Mouse (Mus musculus) midbrain, embryonic 16.5 days (tissue): ENCODE data around the gene Cd44. TPM values are rescaled to one million over a fixed set of nuclear protein-coding genes. Genes with fewer than 3 reads are reported as not detected.

Source experiments
- ATAC-seq: fragments of 200-750 bp; cut with Nextera tagmentation; 2 replicates; pipeline ENCODE4 v1.8.0; 2017; ENCODE audit warnings: moderate TSS enrichment
- H3K27ac ChIP-seq: fragments of 300-500 bp; sonication (generic); 2 replicates; pipeline ENCODE4 v1.5.1; 2014; ENCODE audit warnings: mild to moderate bottlenecking, low read length, mixed read lengths
- H3K27me3 ChIP-seq: fragments of 300-500 bp; sonication (generic); 2 replicates; pipeline ENCODE4 v1.6.1; 2014; ENCODE audit warnings: low read depth, low read length, mixed read lengths; ENCODE audit not compliant: control insufficient read depth, insufficient read depth
- H3K36me3 ChIP-seq: fragments of 300-500 bp; sonication (generic); 2 replicates; pipeline ENCODE4 v1.6.1; 2014; ENCODE audit warnings: mild to moderate bottlenecking, low read length, moderate library complexity, mixed read lengths; ENCODE audit not compliant: control insufficient read depth, insufficient read depth
- H3K4me1 ChIP-seq: fragments of 300-500 bp; sonication (generic); 2 replicates; pipeline ENCODE4 v1.6.1; 2014; ENCODE audit warnings: mild to moderate bottlenecking, low read length, mixed read lengths; ENCODE audit not compliant: control insufficient read depth, insufficient read depth
- H3K4me2 ChIP-seq: fragments of 300-500 bp; sonication (generic); 2 replicates; pipeline ENCODE4 v1.6.1; 2014; ENCODE audit warnings: mild to moderate bottlenecking, low read length, mixed read lengths
- H3K4me3 ChIP-seq: fragments of 300-500 bp; sonication (generic); 2 replicates; pipeline ENCODE4 v1.5.1; 2014; ENCODE audit warnings: low read depth, mild to moderate bottlenecking, low read length, moderate library complexity, mixed read lengths
- H3K9ac ChIP-seq: fragments of 300-500 bp; sonication (generic); 2 replicates; pipeline ENCODE4 v1.6.1; 2014; ENCODE audit warnings: low read depth, low read length, mixed read lengths
- H3K9me3 ChIP-seq: fragments of 300-500 bp; sonication (generic); replicated peaks from 2 replicates; pipeline ENCODE4 v1.6.1; 2014; ENCODE audit warnings: mild to moderate bottlenecking, low read length, mixed read lengths; ENCODE audit not compliant: control insufficient read depth, poor library complexity, severe bottlenecking
- WGBS: fragments of 180-500 bp; shearing (Covaris S2); extraction: QIAGEN DNeasy Blood & Tissue Kit; methylation state at CpG from one replicate; pipeline ENCODE4 v1.1.7; 2014; 5-methylcytosine and 5-hydroxymethylcytosine counted together
- polyA plus RNA-seq: library from polyadenylated mRNA; unstranded; fragments of >200 nt; fragmentation: Nextera tagmentation; extraction: Ambion mirVana; gene quantifications from 2 replicates; pipeline ENCODE4 v1.2.1, GENCODE M21; 2015

Cd44 gene
- polyA plus RNA-seq, 1 experiment from 2014 or later, result 2.5 TPM

DNA sequence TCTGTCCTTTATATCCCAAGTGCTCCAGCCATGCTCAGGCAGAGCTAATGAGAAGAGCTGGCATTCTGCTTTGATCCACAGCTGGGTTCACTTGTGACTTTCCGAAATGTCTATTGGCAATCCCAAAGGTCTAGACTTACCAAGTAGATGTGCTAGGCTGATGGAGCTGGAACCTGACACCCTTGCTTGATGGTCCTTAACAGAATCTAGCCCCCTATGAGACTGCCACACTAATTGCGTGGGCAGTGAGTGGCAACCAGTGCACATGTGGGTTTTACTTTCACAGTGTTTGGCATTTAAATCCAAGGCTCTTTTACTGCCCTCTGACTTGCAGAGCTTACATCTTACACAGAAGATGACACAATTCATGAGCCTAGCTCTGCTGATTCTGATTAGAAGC is 29.0 kb downstream of the Cd44 start:
- H3K4me3 ChIP-seq, result no peak overlapping the region
- no peak overlapping the region for H3K9ac ChIP-seq
- H3K27me3 ChIP-seq, result no peaks in the 10 kb centered on the region
- ATAC-seq, result no peak
- no peaks in the 10 kb centered on the region for H3K36me3 ChIP-seq
- H3K9me3 ChIP-seq, result no peaks in the 10 kb centered on the region
- H3K4me1 ChIP-seq, result peaks cover 4% of the 10 kb centered on the region; the same call in 1 of the 2 replicates
- no peak overlapping the region for H3K4me2 ChIP-seq
- H3K27ac ChIP-seq, result no peak overlapping the region
- WGBS, result 87% methylated on average over 2 of the region's 2 CpGs

DNA sequence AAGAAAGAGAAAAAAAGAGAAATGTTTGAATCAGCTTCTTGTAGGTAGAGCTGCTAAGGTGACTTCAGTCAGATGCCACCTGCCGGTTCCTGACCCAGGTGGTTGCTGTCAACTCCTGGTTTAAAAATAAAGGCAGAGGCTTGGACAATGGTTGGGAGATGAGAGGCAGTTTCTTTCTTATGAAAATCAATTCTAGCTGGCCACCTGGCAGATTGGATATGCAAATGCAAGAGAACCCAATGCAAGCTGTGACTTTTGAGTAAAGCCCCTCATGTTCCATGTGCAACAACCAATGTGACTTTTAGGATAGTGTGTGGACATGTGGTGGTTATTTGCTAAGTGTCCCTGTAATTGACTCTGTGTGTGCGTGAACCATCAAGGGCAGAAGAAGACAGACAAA is 33.0 kb downstream of the Cd44 start:
- Histone ChIP-seq H3K4me1 (no peaks in the 10 kb centered on the region), H3K4me3 (no peak overlapping the region), H3K9me3 (no peaks in the 10 kb centered on the region), H3K36me3 (no peaks in the 10 kb centered on the region), H3K4me2 (no peak overlapping the region), H3K9ac (no peak overlapping the region), H3K27me3 (no peaks in the 10 kb centered on the region), H3K27ac (no peak overlapping the region)
- WGBS, result 78% methylated on average over 2 of the region's 2 CpGs
- ATAC-seq, result no peak

DNA sequence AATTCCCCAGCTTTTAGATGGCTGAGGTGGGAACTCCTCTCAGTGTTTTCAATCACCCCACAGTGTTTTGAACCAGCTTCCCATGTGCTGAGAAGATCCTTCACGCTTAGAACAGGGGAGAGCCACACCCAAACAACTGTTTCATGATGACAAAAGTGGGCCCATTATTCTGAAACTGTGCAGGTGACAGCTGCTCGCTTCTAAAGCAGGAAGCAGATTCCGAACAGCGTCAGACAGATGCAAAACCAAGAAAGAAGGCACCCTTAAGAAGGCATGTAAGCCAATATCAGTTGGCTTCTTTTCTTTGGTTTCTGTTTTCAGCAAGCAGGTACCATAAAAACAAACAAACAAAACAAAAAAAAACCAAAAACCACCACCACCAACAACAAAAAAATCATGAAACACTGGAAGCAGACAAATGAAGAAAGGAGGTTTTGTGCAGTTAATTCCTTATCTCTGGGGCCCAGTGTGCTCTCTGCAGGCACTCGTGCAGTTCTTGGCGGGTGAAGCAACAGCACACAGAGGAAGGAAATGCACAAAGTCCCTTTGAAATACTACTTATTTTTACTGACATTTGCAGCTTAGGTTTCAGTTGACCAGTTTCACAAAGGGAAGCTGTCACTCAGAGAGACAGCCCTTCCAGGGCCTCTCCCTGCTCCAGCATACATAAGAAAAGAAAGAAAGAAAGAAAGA is 33.9 kb downstream of the Cd44 start:
- Histone ChIP-seq H3K4me2 (no peak overlapping the region), H3K4me3 (no peak overlapping the region), H3K9ac (no peak overlapping the region), H3K27me3 (no peaks in the 10 kb centered on the region), H3K9me3 (no peaks in the 10 kb centered on the region), H3K4me1 (no peaks in the 10 kb centered on the region), H3K27ac (no peak overlapping the region), H3K36me3 (no peaks in the 10 kb centered on the region)
- WGBS, result 49% methylated on average over 6 of the region's 6 CpGs
- ATAC-seq, result no peak

DNA sequence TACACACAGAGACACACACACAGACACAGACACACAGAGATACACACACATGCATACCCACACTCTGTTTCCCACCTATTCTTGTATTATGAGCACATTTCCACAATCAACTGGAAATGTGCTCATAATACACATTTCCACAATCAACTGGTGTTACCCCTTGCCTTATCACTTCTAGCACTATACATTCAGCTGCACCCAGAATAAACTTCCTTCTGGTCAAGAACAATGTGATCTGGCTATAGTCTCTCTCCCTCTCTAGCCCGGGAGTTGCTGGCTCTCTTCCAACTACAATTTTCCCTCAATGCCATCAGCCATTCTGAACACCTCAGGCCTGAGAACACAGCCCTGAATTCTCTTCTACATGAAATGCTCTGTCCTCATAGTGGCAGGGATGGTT is 34.9 kb downstream of the Cd44 start:
- Histone ChIP-seq H3K9me3 (no peaks in the 10 kb centered on the region), H3K36me3 (no peaks in the 10 kb centered on the region), H3K9ac (no peak overlapping the region), H3K27ac (no peak overlapping the region), H3K27me3 (no peaks in the 10 kb centered on the region), H3K4me1 (no peaks in the 10 kb centered on the region), H3K4me3 (no peak overlapping the region), H3K4me2 (no peak overlapping the region)
- WGBS, result 48% methylated on average over 1 of the region's 1 CpGs
- ATAC-seq, result no peak

DNA sequence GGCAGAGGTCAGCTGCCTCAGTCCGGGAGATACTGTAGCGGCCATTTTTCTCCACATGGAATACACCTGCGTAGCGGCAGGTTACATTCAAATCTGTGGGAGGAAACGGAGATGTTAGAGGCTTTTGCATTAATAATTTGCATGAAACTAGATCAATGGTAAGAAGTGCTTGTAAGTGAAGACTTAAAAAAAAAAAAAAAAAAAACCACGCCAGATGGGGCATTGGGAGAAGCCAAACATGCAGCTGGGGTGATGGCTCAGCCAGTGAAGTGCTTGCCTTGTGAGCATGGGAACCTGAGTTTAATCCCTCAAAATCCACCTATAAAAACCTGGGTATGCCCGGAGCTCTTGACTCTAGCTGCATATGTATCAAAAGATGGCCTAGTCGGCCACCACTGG is 36.1 kb downstream of the Cd44 start:
- no peak for ATAC-seq

DNA sequence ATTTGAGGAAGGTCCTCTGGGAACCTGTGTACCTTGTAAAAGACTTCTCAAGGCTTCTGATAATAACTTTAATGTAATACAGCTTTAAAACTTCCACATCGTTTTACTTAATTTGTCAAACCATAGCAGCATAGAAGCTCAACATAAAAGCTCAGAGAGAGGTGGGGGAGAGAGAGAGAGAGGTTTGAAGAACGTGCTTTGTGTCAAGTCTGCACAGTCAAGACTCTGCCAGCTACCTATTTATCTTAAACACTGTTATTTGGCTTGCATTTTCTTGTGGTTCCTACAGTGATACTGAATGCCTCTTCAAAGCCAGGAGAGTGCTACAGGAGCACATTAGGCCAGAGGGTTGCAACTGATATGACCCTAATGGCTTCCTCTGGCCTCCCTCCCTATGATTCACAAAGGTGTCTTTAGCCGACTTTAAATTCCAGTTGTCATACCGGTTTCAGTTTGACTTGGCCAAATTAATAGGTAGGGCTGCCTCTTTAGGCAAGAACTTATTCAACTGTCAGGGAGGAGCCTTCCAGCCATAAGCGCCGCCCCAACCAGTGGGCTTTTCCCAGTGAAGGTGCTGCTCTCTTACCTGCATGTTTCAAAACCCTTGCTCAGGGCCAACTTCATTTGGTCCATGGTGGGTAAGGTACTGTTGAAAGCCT is 36.6 kb downstream of the Cd44 start:
- WGBS, result 80% methylated on average over 6 of the region's 6 CpGs
- H3K4me3 ChIP-seq, result no peak overlapping the region
- H3K9me3 ChIP-seq, result no peaks in the 10 kb centered on the region
- no peak overlapping the region for H3K27ac ChIP-seq
- no peaks in the 10 kb centered on the region for H3K27me3 ChIP-seq
- H3K36me3 ChIP-seq, result no peaks in the 10 kb centered on the region
- ATAC-seq, result no peak
- H3K9ac ChIP-seq, result no peak overlapping the region
- no peak overlapping the region for H3K4me2 ChIP-seq
- no peaks in the 10 kb centered on the region for H3K4me1 ChIP-seq

More for the DNA sequence above, 36.1 kb downstream of the Cd44 start:
- no peak overlapping the region for H3K4me3 ChIP-seq
- H3K36me3 ChIP-seq, result no peaks in the 10 kb centered on the region
- H3K9ac ChIP-seq, result no peak overlapping the region
- no peak overlapping the region for H3K4me2 ChIP-seq
- no peaks in the 10 kb centered on the region for H3K9me3 ChIP-seq
- no peak overlapping the region for H3K27ac ChIP-seq
- no peaks in the 10 kb centered on the region for H3K27me3 ChIP-seq
- WGBS, result 93% methylated on average over 7 of the region's 8 CpGs
- no peaks in the 10 kb centered on the region for H3K4me1 ChIP-seq

DNA sequence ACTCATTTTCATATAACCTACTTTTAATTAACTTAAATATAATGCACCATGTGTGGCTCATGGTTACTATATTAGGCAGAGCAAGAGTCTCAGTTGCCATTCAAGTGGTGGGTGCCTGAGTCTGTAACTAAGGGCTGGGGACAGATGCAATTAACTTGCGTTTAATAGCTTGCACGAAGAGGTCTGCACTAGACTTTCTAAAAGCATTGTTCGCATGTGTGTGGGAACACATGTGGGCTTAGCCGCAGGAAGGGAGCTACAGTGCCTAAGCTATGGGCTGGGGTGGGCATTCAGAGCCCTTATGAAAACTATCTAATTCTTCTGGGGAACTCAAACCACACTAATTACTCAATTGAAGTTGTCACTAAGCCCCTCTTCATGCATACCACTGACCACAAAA is 37.4 kb downstream of the Cd44 start:
- Histone ChIP-seq H3K27ac (no peak overlapping the region), H3K4me3 (no peak overlapping the region), H3K4me1 (no peaks in the 10 kb centered on the region), H3K36me3 (no peaks in the 10 kb centered on the region), H3K9ac (no peak overlapping the region), H3K9me3 (no peaks in the 10 kb centered on the region), H3K27me3 (no peaks in the 10 kb centered on the region), H3K4me2 (no peak overlapping the region)
- ATAC-seq, result no peak
- 69% methylated on average over 4 of the region's 4 CpGs for WGBS

DNA sequence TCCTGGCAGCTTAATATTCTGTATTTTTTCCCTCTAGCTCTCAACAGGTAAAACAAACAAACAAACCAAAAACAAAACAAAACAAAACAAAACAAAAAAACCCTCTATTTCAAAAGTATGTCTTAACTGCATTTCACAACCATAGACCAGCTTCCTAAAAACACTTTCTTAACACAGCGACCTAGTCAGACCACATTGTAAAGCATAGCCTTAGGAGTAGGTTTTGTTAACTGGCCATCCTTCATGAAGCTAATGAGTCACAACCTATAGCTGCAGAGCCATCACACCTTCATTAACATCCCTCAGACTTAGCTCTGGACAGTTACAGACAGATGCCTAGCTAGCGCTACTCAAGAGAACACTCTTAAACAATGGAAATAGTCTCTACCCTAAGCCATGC is 37.9 kb downstream of the Cd44 start:
- H3K27ac ChIP-seq, result no peak overlapping the region
- ATAC-seq, result no peak
- no peaks in the 10 kb centered on the region for H3K4me1 ChIP-seq
- H3K9me3 ChIP-seq, result no peaks in the 10 kb centered on the region
- no peaks in the 10 kb centered on the region for H3K36me3 ChIP-seq
- no peak overlapping the region for H3K4me2 ChIP-seq
- no peaks in the 10 kb centered on the region for H3K27me3 ChIP-seq
- H3K4me3 ChIP-seq, result no peak overlapping the region
- WGBS, result 90% methylated on average over 2 of the region's 2 CpGs
- no peak overlapping the region for H3K9ac ChIP-seq

DNA sequence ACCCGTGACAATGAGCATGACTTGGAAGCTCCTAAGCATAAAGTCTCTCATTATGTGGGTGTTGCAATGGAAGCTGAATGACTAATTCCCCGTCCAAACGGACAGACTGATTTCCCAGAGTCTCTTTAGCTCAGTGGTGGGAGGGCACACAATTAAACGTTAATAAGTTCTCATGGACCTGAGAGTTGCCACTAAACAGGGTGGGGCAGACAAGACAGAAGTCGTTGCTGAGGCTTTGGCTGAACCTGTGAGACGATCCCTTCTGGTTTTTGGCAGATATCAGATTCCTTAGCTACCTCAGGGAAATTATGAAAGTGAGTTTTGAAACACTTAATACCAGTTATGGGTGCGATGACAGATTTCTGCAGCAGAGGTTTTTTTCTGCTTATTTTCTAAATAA is 38.8 kb downstream of the Cd44 start:
- no peaks in the 10 kb centered on the region for H3K9me3 ChIP-seq
- H3K9ac ChIP-seq, result no peak overlapping the region
- H3K4me3 ChIP-seq, result no peak overlapping the region
- no peak for ATAC-seq
- H3K27me3 ChIP-seq, result no peaks in the 10 kb centered on the region
- no peak overlapping the region for H3K4me2 ChIP-seq
- H3K4me1 ChIP-seq, result no peaks in the 10 kb centered on the region
- H3K36me3 ChIP-seq, result no peaks in the 10 kb centered on the region
- 82% methylated on average over 7 of the region's 7 CpGs for WGBS
- no peak overlapping the region for H3K27ac ChIP-seq
